Mouse (Mus musculus) kidney, embryonic 16.5 days (tissue): ENCODE measurements at regions not wholly inside any gene's neighbourhood (a gene's known extent, or its start where the extent isn't known, plus 50 kb on each side); places are given as distances from the start of the nearest gene placed in this dataset.

ENCODE experiments used
- ATAC-seq: fragments of 200-750 bp; cut with Nextera tagmentation; 2 replicates; pipeline ENCODE4 v1.8.0; 2017; ENCODE audit warnings: moderate TSS enrichment; ENCODE audit not compliant: low FRiP score, low TSS enrichment
- H3K27ac ChIP-seq: fragments of 300-500 bp; sonication (generic); 2 replicates; pipeline ENCODE4 v1.5.1; 2014; ENCODE audit warnings: low read length
- H3K27me3 ChIP-seq: fragments of 300-500 bp; sonication (generic); 2 replicates; pipeline ENCODE4 v1.6.1; 2014; ENCODE audit warnings: low read length, control low read depth, mixed read lengths; ENCODE audit not compliant: insufficient read depth
- H3K36me3 ChIP-seq: fragments of 300-500 bp; sonication (generic); 2 replicates; pipeline ENCODE4 v1.6.1; 2014; ENCODE audit warnings: low read length, control low read depth, mixed read lengths; ENCODE audit not compliant: insufficient read depth
- H3K4me1 ChIP-seq: fragments of 300-500 bp; sonication (generic); 2 replicates; pipeline ENCODE4 v1.6.1; 2014; ENCODE audit warnings: low read length, control low read depth, mixed read lengths; ENCODE audit not compliant: insufficient read depth
- H3K4me2 ChIP-seq: fragments of 300-500 bp; sonication (generic); replicated peaks from 2 replicates; pipeline ENCODE4 v1.6.1; 2014; ENCODE audit warnings: low read depth, low read length
- H3K4me3 ChIP-seq: fragments of 300-500 bp; sonication (generic); 2 replicates; pipeline ENCODE4 v1.5.1; 2014; ENCODE audit warnings: mild to moderate bottlenecking, low read length
- H3K9ac ChIP-seq: fragments of 300-500 bp; sonication (generic); replicated peaks from 2 replicates; pipeline ENCODE4 v1.6.1; 2014; ENCODE audit warnings: low read length
- H3K9me3 ChIP-seq: fragments of 300-500 bp; sonication (generic); 2 replicates; pipeline ENCODE4 v1.6.1; 2016; ENCODE audit warnings: low read length, control low read depth
- WGBS: fragments of 180-500 bp; shearing (Covaris S2); extraction: QIAGEN DNeasy Blood & Tissue Kit; methylation state at CpG from one replicate; pipeline ENCODE4 v1.1.7; 2014; 5-methylcytosine and 5-hydroxymethylcytosine counted together

GRCm38 (mm10) chr2:178636901-178637300, 206.6 kb downstream of the Cdh26 start:
- Histone ChIP-seq H3K9ac (no peak overlapping the region), H3K27me3 (no peaks in the 10 kb centered on the region), H3K4me1 (peaks cover 20% of the 10 kb centered on the region), H3K4me3 (no peak overlapping the region), H3K27ac (no peak overlapping the region), H3K4me2 (no peak overlapping the region), H3K9me3 (no peaks in the 10 kb centered on the region), H3K36me3 (no peaks in the 10 kb centered on the region)
- 88% methylated on average over 9 of the region's 9 CpGs for WGBS
- ATAC-seq: no peak

GRCm38 (mm10) chr2:178642137-178643052, 212.1 kb downstream of the Cdh26 start:
- peak; percentile 83 for ATAC-seq
- H3K36me3 ChIP-seq: no peaks in the 10 kb centered on the region
- H3K27ac ChIP-seq: peak overlapping the region; percentile 90
- 0 out of 2 replicates have a peak overlapping the region, but pooled peaks have one; percentile 29 for H3K4me2 ChIP-seq
- peaks cover 12% of the 10 kb centered on the region for H3K4me1 ChIP-seq
- no peak overlapping the region for H3K4me3 ChIP-seq
- WGBS: 60% methylated on average over 16 of the region's 16 CpGs
- H3K9ac ChIP-seq: peak overlapping the region; percentile 50; the same call in 1 of the 2 replicates
- H3K27me3 ChIP-seq: no peaks in the 10 kb centered on the region
- no peaks in the 10 kb centered on the region for H3K9me3 ChIP-seq

- Histone ChIP-seq H3K27me3 (no peaks in the 10 kb centered on the region), H3K4me3 (no peak overlapping the region), H3K4me1 (peaks cover 12% of the 10 kb centered on the region), H3K9ac (peak overlapping the region; percentile 41; the same call in 1 of the 2 replicates), H3K4me2 (peak overlapping the region; percentile 29), H3K9me3 (no peaks in the 10 kb centered on the region), H3K27ac (peak overlapping the region; percentile 90), H3K36me3 (no peaks in the 10 kb centered on the region)
- peak; percentile 67 for ATAC-seq
- 69% methylated on average over 11 of the region's 11 CpGs for WGBS
Observed at GRCm38 (mm10) chr2:178643053-178643402, 212.7 kb downstream of the Cdh26 start.

GRCm38 (mm10) chr2:178643841-178644240, 213.5 kb downstream of the Cdh26 start:
- ATAC-seq: 0 out of 2 replicates have a peak, but pooled peaks have one; percentile 10
- Histone ChIP-seq H3K4me1 (peaks cover 12% of the 10 kb centered on the region), H3K36me3 (no peaks in the 10 kb centered on the region), H3K27ac (no peak overlapping the region; the same call in 1 of the 2 replicates), H3K4me3 (no peak overlapping the region), H3K4me2 (no peak overlapping the region), H3K9ac (no peak overlapping the region), H3K9me3 (no peaks in the 10 kb centered on the region), H3K27me3 (no peaks in the 10 kb centered on the region)
- 53% methylated on average over 4 of the region's 4 CpGs for WGBS

GRCm38 (mm10) chr2:178660071-178660470, 229.7 kb downstream of the Cdh26 start:
- Histone ChIP-seq H3K4me3 (no peak overlapping the region), H3K9me3 (no peaks in the 10 kb centered on the region), H3K4me2 (no peak overlapping the region), H3K9ac (no peak overlapping the region), H3K36me3 (no peaks in the 10 kb centered on the region), H3K4me1 (no peaks in the 10 kb centered on the region), H3K27me3 (no peaks in the 10 kb centered on the region), H3K27ac (peak overlapping the region; percentile 56)
- no peak for ATAC-seq
- WGBS: 71% methylated on average over 2 of the region's 2 CpGs

- WGBS: 66% methylated on average over 1 of the region's 1 CpGs
- no peak overlapping the region for H3K9ac ChIP-seq
- no peak for ATAC-seq
- H3K9me3 ChIP-seq: no peaks in the 10 kb centered on the region
- no peak overlapping the region for H3K4me2 ChIP-seq
- H3K4me3 ChIP-seq: no peak overlapping the region
- no peaks in the 10 kb centered on the region for H3K27me3 ChIP-seq
- no peaks in the 10 kb centered on the region for H3K36me3 ChIP-seq
- H3K27ac ChIP-seq: no peak overlapping the region
- no peaks in the 10 kb centered on the region for H3K4me1 ChIP-seq
Observed at GRCm38 (mm10) chr2:178662396-178662795, 232.1 kb downstream of the Cdh26 start.

- Histone ChIP-seq H3K4me2 (no peak overlapping the region), H3K27me3 (no peaks in the 10 kb centered on the region), H3K4me1 (peaks cover 1% of the 10 kb centered on the region; the same call in 1 of the 2 replicates), H3K9ac (no peak overlapping the region), H3K9me3 (no peaks in the 10 kb centered on the region), H3K4me3 (no peak overlapping the region), H3K36me3 (no peaks in the 10 kb centered on the region), H3K27ac (no peak overlapping the region)
- 7% methylated on average over 4 of the region's 4 CpGs for WGBS
- ATAC-seq: peak; percentile 20; the same call in 1 of the 2 replicates
Observed at GRCm38 (mm10) chr2:178664977-178665376, 234.6 kb downstream of the Cdh26 start.

GRCm38 (mm10) chr2:178668451-178668850, 238.1 kb downstream of the Cdh26 start:
- WGBS: 22% methylated on average over 2 of the region's 2 CpGs
- ATAC-seq: no peak

GRCm38 (mm10) chr2:178670952-178671351, 240.6 kb downstream of the Cdh26 start:
- H3K4me2 ChIP-seq: no peak overlapping the region
- H3K4me1 ChIP-seq: peaks cover 8% of the 10 kb centered on the region; the same call in 1 of the 2 replicates
- no peak overlapping the region for H3K4me3 ChIP-seq
- H3K27me3 ChIP-seq: no peaks in the 10 kb centered on the region
- no peaks in the 10 kb centered on the region for H3K9me3 ChIP-seq
- H3K27ac ChIP-seq: 0 out of 2 replicates have a peak overlapping the region, but pooled peaks have one; percentile 21
- H3K9ac ChIP-seq: no peak overlapping the region
- WGBS: 44% methylated on average over 11 of the region's 11 CpGs
- H3K36me3 ChIP-seq: no peaks in the 10 kb centered on the region
- peak; percentile 63 for ATAC-seq

More at GRCm38 (mm10) chr2:178668451-178668850, 238.1 kb downstream of the Cdh26 start:
- no peak overlapping the region for H3K27ac ChIP-seq
- H3K9ac ChIP-seq: no peak overlapping the region
- no peaks in the 10 kb centered on the region for H3K27me3 ChIP-seq
- H3K9me3 ChIP-seq: no peaks in the 10 kb centered on the region
- no peak overlapping the region for H3K4me2 ChIP-seq
- H3K4me3 ChIP-seq: no peak overlapping the region
- no peaks in the 10 kb centered on the region for H3K36me3 ChIP-seq
- peaks cover 8% of the 10 kb centered on the region; the same call in 1 of the 2 replicates for H3K4me1 ChIP-seq

GRCm38 (mm10) chr2:178673621-178674020, 243.3 kb downstream of the Cdh26 start:
- ATAC-seq: no peak
- 55% methylated on average over 4 of the region's 4 CpGs for WGBS
- H3K9me3 ChIP-seq: no peaks in the 10 kb centered on the region

More at GRCm38 (mm10) chr2:178673621-178674020, 243.3 kb downstream of the Cdh26 start:
- Histone ChIP-seq H3K9ac (no peak overlapping the region), H3K4me1 (peaks cover 8% of the 10 kb centered on the region; the same call in 1 of the 2 replicates), H3K36me3 (no peaks in the 10 kb centered on the region), H3K27ac (no peak overlapping the region), H3K27me3 (no peaks in the 10 kb centered on the region), H3K4me3 (no peak overlapping the region), H3K4me2 (no peak overlapping the region)
